Mouse (Mus musculus): ENCODE results near the gene Sik1.

- TF ChIP-seq CTCF (IDR thresholded peaks at IDR 0.05; ENCODE audit: borderline replicate concordance, insufficient read depth, low read length) (no peak), POLR2A (IDR thresholded peaks at IDR 0.05; ENCODE audit: low read depth, low read length) (no peak)
Measured at GRCm38 (mm10) chr17:31862136-31862535, 6.5 kb upstream of the Sik1 start.

Data from embryonic fibroblast, embryonic 13.5 days (primary cell).